Mouse (Mus musculus) CH12.LX (cell line): Measurements from ENCODE around the gene Prkce. TPM values are rescaled to one million over a fixed set of nuclear protein-coding genes. Genes with fewer than 3 reads are reported as not detected.

Source experiments
- DNase-seq: peaks from one replicate; pipeline ENCODE4 v3.0.0-alpha.2; 2013; ENCODE audit errors: extremely low read depth
- H3K27ac ChIP-seq: 2 replicates; pipeline ENCODE4 v1.5.1; 2012; ENCODE audit warnings: low read depth, mild to moderate bottlenecking, control low read depth, moderate library complexity; ENCODE audit not compliant: insufficient read depth
- H3K27me3 ChIP-seq: replicated peaks from 2 replicates; pipeline ENCODE3; 2012; ENCODE audit warnings: inconsistent platforms
- H3K36me3 ChIP-seq, 2 experiments: replicated peaks in 1 of 2; 2 replicates each; pipeline versions ENCODE3 to v1.6.1; 2012; ENCODE audit warnings: inconsistent platforms in 1 of 2, low read length in 1 of 2, mild to moderate bottlenecking in 1 of 2, mixed read lengths in 1 of 2, moderate library complexity in 1 of 2; ENCODE audit not compliant: control insufficient read depth in 1 of 2, insufficient read depth in 1 of 2
- H3K4me1 ChIP-seq, 2 experiments: 2 replicates each; pipeline ENCODE4 v1.6.1; 2012; ENCODE audit warnings: inconsistent platforms in 1 of 2, moderate library complexity in 1 of 2; ENCODE audit not compliant: insufficient read depth in 2 of 2, control insufficient read depth in 1 of 2
- H3K4me2 ChIP-seq: 2 replicates; pipeline ENCODE4 v1.6.1; 2012; ENCODE audit warnings: low read depth, mild to moderate bottlenecking, control low read depth; ENCODE audit not compliant: poor library complexity, insufficient read depth, severe bottlenecking
- H3K4me3 ChIP-seq, 3 experiments: fragments of 150-350 bp in 1 of 3; sonication (generic) in 1 of 3; replicated peaks in 1 of 3; 2 replicates each; pipeline versions ENCODE3 to v1.5.1; 2011 to 2012; ENCODE audit warnings: low read depth in 2 of 3, low read length in 2 of 3, mild to moderate bottlenecking in 2 of 3, moderate library complexity in 2 of 3, control low read depth in 1 of 3, improper control_type of control experiment in 1 of 3, inconsistent platforms in 1 of 3, mixed read lengths in 1 of 3; ENCODE audit not compliant: poor library complexity in 1 of 3
- H3K79me2 ChIP-seq: replicated peaks from 2 replicates; pipeline ENCODE4 v1.6.1; 2012; ENCODE audit warnings: mild to moderate bottlenecking, moderate library complexity; ENCODE audit not compliant: control insufficient read depth, poor library complexity, insufficient read depth, severe bottlenecking; ENCODE audit errors: extremely low read depth
- H3K9ac ChIP-seq: 2 replicates; pipeline ENCODE4 v1.6.1; 2012; ENCODE audit warnings: low read depth, mild to moderate bottlenecking, control low read depth, moderate library complexity; ENCODE audit not compliant: insufficient read depth
- H3K9me3 ChIP-seq: replicated peaks from 2 replicates; pipeline ENCODE3; 2012; ENCODE audit warnings: low read length, inconsistent platforms, mixed read lengths
- BHLHE40 ChIP-seq: IDR thresholded peaks from 2 replicates; pipeline ENCODE4 v1.6.1; 2011; ENCODE audit warnings: mild to moderate bottlenecking, low read depth, low read length, improper control_type of control experiment
- CHD1 ChIP-seq: IDR thresholded peaks from 2 replicates; pipeline ENCODE4 v1.6.1; 2012; ENCODE audit warnings: low read depth, low read length, improper control_type of control experiment, inconsistent platforms
- CTCF ChIP-seq, 2 experiments: IDR thresholded peaks in 1 of 2; conservative IDR thresholded peaks in 1 of 2; 2 replicates each; pipeline ENCODE4 v1.5.1; 2011 to 2012; ENCODE audit warnings: low read depth in 2 of 2, low read length in 2 of 2, improper control_type of control experiment in 1 of 2, inconsistent platforms in 1 of 2, mild to moderate bottlenecking in 1 of 2, moderate library complexity in 1 of 2
- ELF1 ChIP-seq: IDR thresholded peaks from 2 replicates; pipeline ENCODE4 v1.6.1; 2014; ENCODE audit warnings: low read depth, mild to moderate bottlenecking, inconsistent platforms, low read length, improper control_type of control experiment
- EP300 ChIP-seq: IDR thresholded peaks from 2 replicates; pipeline ENCODE4 v1.6.1; 2011; ENCODE audit warnings: low read length, improper control_type of control experiment
- JUN ChIP-seq: IDR thresholded peaks from 2 replicates; pipeline ENCODE4 v1.6.1; 2011; ENCODE audit warnings: low read depth, mild to moderate bottlenecking, low read length, improper control_type of control experiment, moderate library complexity; ENCODE audit not compliant: insufficient read depth
- JUND ChIP-seq: conservative IDR thresholded peaks from 2 replicates; pipeline ENCODE4 v1.6.1; 2011; ENCODE audit warnings: low read depth, low read length, improper control_type of control experiment
- MYC ChIP-seq: IDR thresholded peaks from 2 replicates; pipeline ENCODE4 v1.6.1; 2011; ENCODE audit warnings: low read depth, mild to moderate bottlenecking, improper control_type of control experiment, low read length
- NELFE ChIP-seq: IDR thresholded peaks from 2 replicates; pipeline ENCODE4 v1.6.1; 2011; ENCODE audit warnings: low read depth, low read length, improper control_type of control experiment
- NRF1 ChIP-seq: IDR thresholded peaks from 2 replicates; pipeline ENCODE4 v1.6.1; 2014; ENCODE audit warnings: low read depth, mild to moderate bottlenecking, inconsistent platforms, low read length, improper control_type of control experiment, moderate library complexity
- POLR2A ChIP-seq: IDR thresholded peaks from 2 replicates; pipeline ENCODE4 v1.6.1; 2011; ENCODE audit warnings: low read depth, mild to moderate bottlenecking, improper control_type of control experiment, low read length
- POLR2AphosphoS2 ChIP-seq: IDR thresholded peaks from 2 replicates; pipeline ENCODE4 v1.6.1; 2011; ENCODE audit warnings: low read depth, low read length, improper control_type of control experiment
- RAD21 ChIP-seq: IDR thresholded peaks from 2 replicates; pipeline ENCODE4 v1.6.1; 2011; ENCODE audit warnings: low read depth, mild to moderate bottlenecking, low read length, improper control_type of control experiment, moderate library complexity
- SIN3A ChIP-seq: IDR thresholded peaks from 2 replicates; pipeline ENCODE4 v1.6.1; 2012; ENCODE audit warnings: low read length, improper control_type of control experiment, inconsistent platforms
- TBP ChIP-seq: conservative IDR thresholded peaks from 2 replicates; pipeline ENCODE4 v1.6.1; 2011; ENCODE audit warnings: low read depth, low read length, improper control_type of control experiment
- TCF12 ChIP-seq: IDR thresholded peaks from 2 replicates; pipeline ENCODE4 v1.6.1; 2014; ENCODE audit warnings: low read depth, mild to moderate bottlenecking, inconsistent platforms, low read length, improper control_type of control experiment
- USF1 ChIP-seq: IDR thresholded peaks from 2 replicates; pipeline ENCODE4 v1.6.1; 2014; ENCODE audit warnings: low read depth, mild to moderate bottlenecking, inconsistent platforms, low read length, improper control_type of control experiment
- dilution Hi-C: fragments of 300-500 bp; cut with MboI; formaldehyde crosslinking; loops from 2 replicates; pipeline ENCODE4 v1.14.3; 2020; ENCODE audit warnings: low sequenced_read_pairs; ENCODE audit not compliant: extremely low pct_unique_long_range_greater_than_20kb, extremely low pct_ligation_motif_present
- in situ Hi-C: fragments of 300-500 bp; cut with MboI; formaldehyde crosslinking; loops from 3 replicates; pipeline ENCODE4 v1.14.3; 2019; ENCODE audit warnings: low sequenced_read_pairs, low pct_ligation_motif_present, low pct_unique_long_range_greater_than_20kb, mixed read lengths
- polyA plus RNA-seq: library from polyadenylated mRNA; unstranded; fragments of >175 nt; gene quantifications from 2 replicates; pipeline ENCODE4 v1.2.1, GENCODE M21; 2012; ENCODE audit warnings: low read depth; ENCODE audit not compliant: insufficient read length
- total RNA-seq, 2 experiments: library from RNA; depleted of rRNA; stranded (reverse); fragments of 300-350 nt in 1 of 2; fragments of >200 nt in 1 of 2; gene quantifications; 2 replicates each; pipeline ENCODE4 v1.2.3; 2012 to 2014

Prkce gene
- total and polyA plus RNA-seq, 3 experiments: 4.1 to 13.2 (median 11.4) TPM

DNA sequence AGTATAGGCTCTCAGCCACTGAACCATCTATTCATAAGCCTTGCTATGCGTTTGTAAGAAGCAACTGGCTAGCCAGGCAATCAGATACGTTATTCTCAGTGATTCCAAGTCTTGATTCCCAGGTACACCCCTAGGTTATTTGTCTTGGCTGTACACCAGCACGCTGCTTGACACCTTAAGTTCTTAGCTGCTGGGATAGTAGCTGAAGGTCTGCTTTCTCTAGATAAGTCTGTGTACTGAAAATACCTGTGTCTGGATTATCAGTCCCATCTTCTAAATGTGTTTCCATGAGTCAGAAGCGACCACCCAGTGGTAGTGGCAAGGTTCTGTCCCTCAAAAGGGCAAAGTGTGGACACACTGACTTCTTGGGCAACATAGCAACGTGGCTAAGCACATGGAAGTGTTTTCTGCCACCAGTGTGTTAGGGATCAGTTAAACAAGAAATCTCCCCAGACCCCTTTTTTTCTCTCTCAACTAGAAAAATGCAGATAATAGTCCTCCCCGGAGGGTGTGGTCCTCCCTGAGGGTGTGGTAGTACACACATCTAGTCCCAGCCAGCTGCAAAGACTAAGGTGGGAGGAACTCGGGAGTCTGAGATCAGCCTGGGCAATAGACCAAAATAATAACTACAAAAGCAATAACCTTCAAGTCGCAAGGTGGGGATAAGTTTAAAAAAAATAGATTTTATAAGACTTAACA, 442.8 kb downstream of the Prkce start:
- H3K9me3 ChIP-seq: no peaks in the 10 kb centered on the region
- dilution Hi-C loops (no loop called here), in situ Hi-C loops (no loop called here)
- H3K4me1 ChIP-seq: peaks cover 7 to 26% of the 10 kb centered on the region in 2 experiments
- no peaks in the 10 kb centered on the region for H3K27me3 ChIP-seq
- no peak overlapping the region for H3K4me3 ChIP-seq
- TF ChIP-seq TCF12 (no peak), BHLHE40 (no peak), POLR2A (no peak), TBP (no peak)
- no peak for DNase-seq
- H3K27ac ChIP-seq: no peak overlapping the region
- no peak overlapping the region for H3K4me2 ChIP-seq
- no peaks in the 10 kb centered on the region for H3K79me2 ChIP-seq
- peaks cover 3 to 16% of the 10 kb centered on the region in 2 experiments for H3K36me3 ChIP-seq
- H3K9ac ChIP-seq: no peak overlapping the region

DNA sequence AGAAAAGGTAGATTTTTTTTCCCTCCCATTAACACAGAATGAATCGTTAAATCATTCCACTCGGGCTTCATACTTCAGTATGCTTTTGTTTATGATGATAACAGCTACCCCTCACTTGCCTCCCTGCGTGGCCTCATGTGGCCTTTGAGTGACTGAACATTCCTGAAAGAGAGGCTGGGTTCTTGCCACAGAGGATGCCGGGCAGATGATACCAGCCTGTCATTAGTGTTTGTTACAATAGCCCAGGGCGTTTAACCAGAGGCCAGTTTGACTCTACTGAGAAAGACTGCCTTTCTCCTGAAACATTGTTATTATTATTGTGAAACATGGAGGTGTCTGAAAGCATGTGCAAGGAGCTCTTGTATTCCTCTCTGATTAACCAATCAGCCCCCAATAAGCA, 444.2 kb downstream of the Prkce start:
- H3K9me3 ChIP-seq: no peaks in the 10 kb centered on the region
- H3K4me1 ChIP-seq: peaks cover 5 to 14% of the 10 kb centered on the region in 2 experiments
- H3K36me3 ChIP-seq: peaks cover 3 to 16% of the 10 kb centered on the region in 2 experiments
- no peak overlapping the region for H3K9ac ChIP-seq
- in situ Hi-C loops (no loop called here), dilution Hi-C loops (no loop called here)
- no peaks in the 10 kb centered on the region for H3K79me2 ChIP-seq
- H3K27ac ChIP-seq: no peak overlapping the region
- no peak for DNase-seq
- H3K4me2 ChIP-seq: no peak overlapping the region
- TF ChIP-seq SIN3A (no peak), JUND (no peak), CHD1 (no peak), RAD21 (no peak), NELFE (no peak)
- H3K4me3 ChIP-seq: no peak overlapping the region
- no peaks in the 10 kb centered on the region for H3K27me3 ChIP-seq

- dilution Hi-C loops (no loop called here), in situ Hi-C loops (no loop called here)
- Histone ChIP-seq H3K36me3 (peaks cover 9 to 25% of the 10 kb centered on the region in 2 experiments), H3K4me2 (no peak overlapping the region), H3K4me1 (peaks cover 7 to 27% of the 10 kb centered on the region in 2 experiments; a peak in 3 of 4 replicates), H3K27me3 (no peaks in the 10 kb centered on the region), H3K4me3 (no peak overlapping the region), H3K9ac (no peak overlapping the region), H3K27ac (no peak overlapping the region), H3K79me2 (no peaks in the 10 kb centered on the region), H3K9me3 (no peaks in the 10 kb centered on the region)
- TF ChIP-seq USF1 (no peak), MYC (no peak), NRF1 (no peak), ELF1 (no peak), POLR2AphosphoS2 (no peak), TBP (no peak), JUN (no peak), NELFE (no peak), CTCF (conservative IDR thresholded peaks at IDR 0.05 in 1 of 2, IDR thresholded peaks at IDR 0.05 in 1 of 2; ENCODE audit: low read depth in 2 of 2, low read length in 2 of 2) (no peak), EP300 (no peak)
- no peak for DNase-seq
Measured at GRCm38 (mm10) chr17:86615592-86616291, 448.2 kb downstream of the Prkce start.
